Mouse (Mus musculus): ENCODE measurements around the gene Fam71b. TPM values are rescaled to one million over a fixed set of nuclear protein-coding genes. Genes with fewer than 3 reads are reported as not detected.
A peak's percentile ranks its signal among the peaks of the same experiment; 100 is the strongest.

Gene Fam71b
- polyA plus RNA-seq, 1 experiment from 2014 or later: not detected

GRCm38 (mm10) chr11:46389336-46390117 is 6.8 kb upstream of the Fam71b start, which contains the start of gene Itk:
Gene Itk, minus strand, starts transcription at chr11:46389515.
- DNase-seq (ENCODE audit: low spot score): no peak
- no peaks in the 10 kb centered on the region for H3K4me1 ChIP-seq
- no peak within 1 kb of the TSS for H3K4me3 ChIP-seq
- H3K9me3 ChIP-seq (replicated peaks): no peaks in the 10 kb centered on the region
- no peaks in the 10 kb centered on the region for H3K27me3 ChIP-seq (ENCODE audit: low read depth, poor library complexity, severe bottlenecking)
- H3K27ac ChIP-seq: no peak within 1 kb of the TSS
- no peaks in the 10 kb centered on the region for H3K36me3 ChIP-seq
- WGBS: 80% methylated on average over 13 of the region's 13 CpGs

- no peaks in the 10 kb centered on the region for H3K36me3 ChIP-seq
- no peaks in the 10 kb centered on the region for H3K27me3 ChIP-seq (ENCODE audit: low read depth, poor library complexity, severe bottlenecking)
- WGBS: 66% methylated on average over 3 of the region's 3 CpGs
- no peaks in the 10 kb centered on the region for H3K9me3 ChIP-seq (replicated peaks)
- no peaks in the 10 kb centered on the region for H3K4me1 ChIP-seq
- no peak for DNase-seq (ENCODE audit: low spot score)
- H3K4me3 ChIP-seq: no peak overlapping the region
- H3K27ac ChIP-seq: no peak overlapping the region
Observed at GRCm38 (mm10) chr11:46390621-46391020, 5.7 kb upstream of the Fam71b start.

- H3K9me3 ChIP-seq (replicated peaks): no peaks in the 10 kb centered on the region
- DNase-seq (ENCODE audit: low spot score): no peak
- H3K36me3 ChIP-seq: no peaks in the 10 kb centered on the region
- H3K4me1 ChIP-seq: no peaks in the 10 kb centered on the region
- H3K4me3 ChIP-seq: no peak overlapping the region
- 88% methylated on average over 7 of the region's 7 CpGs for WGBS
- no peak overlapping the region for H3K27ac ChIP-seq
- H3K27me3 ChIP-seq (ENCODE audit: low read depth, poor library complexity, severe bottlenecking): no peaks in the 10 kb centered on the region
Observed at GRCm38 (mm10) chr11:46392890-46393289, 3.5 kb upstream of the Fam71b start.

- 89% methylated on average over 4 of the region's 4 CpGs for WGBS
- no peak for DNase-seq (ENCODE audit: low spot score)
- Histone ChIP-seq H3K27ac (no peak overlapping the region), H3K4me3 (no peak overlapping the region), H3K27me3 (ENCODE audit: low read depth, poor library complexity, severe bottlenecking) (no peaks in the 10 kb centered on the region), H3K4me1 (no peaks in the 10 kb centered on the region), H3K9me3 (replicated peaks) (no peaks in the 10 kb centered on the region), H3K36me3 (no peaks in the 10 kb centered on the region)
Observed at GRCm38 (mm10) chr11:46393413-46393812, 2.9 kb upstream of the Fam71b start.

- 81% methylated on average over 2 of the region's 2 CpGs for WGBS
- H3K27ac ChIP-seq: no peak overlapping the region
- no peaks in the 10 kb centered on the region for H3K36me3 ChIP-seq
- H3K4me3 ChIP-seq: no peak overlapping the region
- no peaks in the 10 kb centered on the region for H3K9me3 ChIP-seq (replicated peaks)
- no peaks in the 10 kb centered on the region for H3K27me3 ChIP-seq (ENCODE audit: low read depth, poor library complexity, severe bottlenecking)
- no peaks in the 10 kb centered on the region for H3K4me1 ChIP-seq
- DNase-seq (ENCODE audit: low spot score): no peak
Observed at GRCm38 (mm10) chr11:46395088-46395487, 1.3 kb upstream of the Fam71b start.

- DNase-seq (ENCODE audit: low spot score): no peak
- H3K4me1 ChIP-seq: no peaks in the 10 kb centered on the region
- H3K36me3 ChIP-seq: no peaks in the 10 kb centered on the region
- H3K27me3 ChIP-seq (ENCODE audit: low read depth, poor library complexity, severe bottlenecking): no peaks in the 10 kb centered on the region
- no peaks in the 10 kb centered on the region for H3K9me3 ChIP-seq (replicated peaks)
- no peak overlapping the region for H3K4me3 ChIP-seq
- no peak overlapping the region for H3K27ac ChIP-seq
- WGBS: 89% methylated on average over 2 of the region's 2 CpGs
Observed at GRCm38 (mm10) chr11:46395698-46396097, 661 bp upstream of the Fam71b start.

- Histone ChIP-seq H3K27me3 (ENCODE audit: low read depth, poor library complexity, severe bottlenecking) (no peaks in the 10 kb centered on the region), H3K36me3 (no peaks in the 10 kb centered on the region), H3K4me1 (0 out of 2 replicates have a peak, but pooled peaks cover 4% of the 10 kb centered on the region), H3K9me3 (replicated peaks) (no peaks in the 10 kb centered on the region), H3K27ac (no peak overlapping the region), H3K4me3 (no peak overlapping the region)
- WGBS: 91% methylated on average over 4 of the region's 4 CpGs
- DNase-seq (ENCODE audit: low spot score): no peak
Observed at GRCm38 (mm10) chr11:46396860-46397179, 461 bp downstream of the Fam71b start.

GRCm38 (mm10) chr11:46397900-46398299 is 1.5 kb downstream of the Fam71b start:
- Histone ChIP-seq H3K27ac (no peak overlapping the region), H3K9me3 (replicated peaks) (no peaks in the 10 kb centered on the region), H3K4me1 (0 out of 2 replicates have a peak, but pooled peaks cover 9% of the 10 kb centered on the region), H3K36me3 (no peaks in the 10 kb centered on the region), H3K27me3 (ENCODE audit: low read depth, poor library complexity, severe bottlenecking) (no peaks in the 10 kb centered on the region), H3K4me3 (no peak overlapping the region)
- WGBS: 47% methylated on average over 2 of the region's 2 CpGs
- no peak for DNase-seq (ENCODE audit: low spot score)

- WGBS: 87% methylated on average over 4 of the region's 4 CpGs
- Histone ChIP-seq H3K36me3 (no peaks in the 10 kb centered on the region), H3K9me3 (replicated peaks) (no peaks in the 10 kb centered on the region), H3K27ac (no peak overlapping the region), H3K4me1 (peaks cover 14% of the 10 kb centered on the region; the same call in 1 of the 2 replicates), H3K4me3 (no peak overlapping the region), H3K27me3 (ENCODE audit: low read depth, poor library complexity, severe bottlenecking) (no peaks in the 10 kb centered on the region)
- no peak for DNase-seq (ENCODE audit: low spot score)
Observed at GRCm38 (mm10) chr11:46398473-46398872, 2.1 kb downstream of the Fam71b start.

GRCm38 (mm10) chr11:46398933-46399383 is 2.6 kb downstream of the Fam71b start:
- no peaks in the 10 kb centered on the region for H3K9me3 ChIP-seq (replicated peaks)
- 75% methylated on average over 5 of the region's 5 CpGs for WGBS
- H3K27ac ChIP-seq: no peak overlapping the region
- no peak for DNase-seq (ENCODE audit: low spot score)
- peaks cover 19% of the 10 kb centered on the region; the same call in 1 of the 2 replicates for H3K4me1 ChIP-seq
- no peak overlapping the region for H3K4me3 ChIP-seq
- no peaks in the 10 kb centered on the region for H3K27me3 ChIP-seq (ENCODE audit: low read depth, poor library complexity, severe bottlenecking)
- no peaks in the 10 kb centered on the region for H3K36me3 ChIP-seq

GRCm38 (mm10) chr11:46401555-46401954 is 5.2 kb downstream of the Fam71b start:
- no peak overlapping the region for H3K27ac ChIP-seq
- no peak for DNase-seq (ENCODE audit: low spot score)
- peaks cover 24% of the 10 kb centered on the region for H3K4me1 ChIP-seq
- 0 out of 2 replicates have a peak, but pooled peaks cover 3% of the 10 kb centered on the region for H3K27me3 ChIP-seq (ENCODE audit: low read depth, poor library complexity, severe bottlenecking)
- WGBS: 84% methylated on average over 12 of the region's 12 CpGs
- no peaks in the 10 kb centered on the region for H3K36me3 ChIP-seq
- no peak overlapping the region for H3K4me3 ChIP-seq
- no peaks in the 10 kb centered on the region for H3K9me3 ChIP-seq (replicated peaks)

GRCm38 (mm10) chr11:46404986-46405385 is 8.6 kb downstream of the Fam71b start:
- 60% methylated on average over 16 of the region's 16 CpGs for WGBS
- peaks cover 8% of the 10 kb centered on the region; the same call in 1 of the 2 replicates for H3K27me3 ChIP-seq (ENCODE audit: low read depth, poor library complexity, severe bottlenecking)
- H3K4me3 ChIP-seq: no peak overlapping the region
- DNase-seq (ENCODE audit: low spot score): no peak
- H3K36me3 ChIP-seq: no peaks in the 10 kb centered on the region
- no peak overlapping the region for H3K27ac ChIP-seq
- H3K9me3 ChIP-seq (replicated peaks): no peaks in the 10 kb centered on the region
- H3K4me1 ChIP-seq: peaks cover 30% of the 10 kb centered on the region

GRCm38 (mm10) chr11:46406721-46407120 is 10.4 kb downstream of the Fam71b start:
- Histone ChIP-seq H3K9me3 (replicated peaks) (no peaks in the 10 kb centered on the region), H3K27me3 (ENCODE audit: low read depth, poor library complexity, severe bottlenecking) (peaks cover 8% of the 10 kb centered on the region; the same call in 1 of the 2 replicates), H3K27ac (peak overlapping the region; percentile 42; the same call in 1 of the 2 replicates), H3K4me3 (no peak overlapping the region), H3K4me1 (peaks cover 31% of the 10 kb centered on the region), H3K36me3 (no peaks in the 10 kb centered on the region)
- no peak for DNase-seq (ENCODE audit: low spot score)
- 47% methylated on average over 10 of the region's 10 CpGs for WGBS
